11 mouse cellular contexts compared by ENCODE assay signal in the genomic region with DNA sequence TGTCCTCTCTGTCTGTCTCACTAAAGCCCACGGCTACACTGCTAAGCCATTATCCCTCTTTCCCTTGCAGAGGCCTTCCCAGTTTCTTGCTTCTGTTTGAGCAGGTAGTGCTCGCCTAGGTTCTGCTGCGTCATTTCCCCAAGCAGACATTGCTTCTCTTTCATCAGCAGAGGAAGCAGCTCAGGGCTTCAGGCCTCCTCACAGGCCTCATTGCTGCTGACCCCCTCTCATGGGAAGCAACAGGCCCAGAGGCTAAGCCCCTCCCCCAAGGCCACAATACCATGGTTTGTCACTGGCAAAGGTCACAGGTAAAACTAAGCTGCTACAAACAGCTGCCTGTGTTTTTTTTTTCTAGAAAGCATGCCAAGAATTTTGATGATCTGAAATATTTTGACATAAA. TPM values are rescaled to one million over a fixed set of nuclear protein-coding genes. Genes with fewer than 3 reads are reported as not detected.
DNase-seq lines count a peak whose midpoint lies in the region; ATAC-seq and TF ChIP-seq lines count a peak whose summit lies in the region.
"Had no signal": no experiment of that assay in that cellular context is flagged by ENCODE, and none has a peak within 500 bp of the region (broad histone marks: within the 10 kb centered on the region; RNA-seq: fewer than 3 reads in every experiment).

No protein-coding gene starts in this region.

- no peak overlapping the region for H3K9ac ChIP-seq in forebrain, embryonic 11.5 days (ENCODE audit: low read length)
- no peak overlapping the region for H3K9ac ChIP-seq in MEL (ENCODE audit: control insufficient read depth, low read depth, low read length, poor library complexity, severe bottlenecking)
- H3K9ac ChIP-seq in liver, embryonic 16.5 days (ENCODE audit: low read depth, low read length), result 0 out of 2 replicates have a peak overlapping the region, but pooled peaks have one; percentile 2
- H3K9ac ChIP-seq: midbrain, embryonic 12.5 days had no signal

- TF ChIP-seq RAD21 in MEL (IDR thresholded peaks at IDR 0.05; ENCODE audit: low read depth, low read length), result no peak

- no peak for DNase-seq in forebrain, embryonic 10.5 days (ENCODE audit: extremely low spot score, low spot score)
- no peak for DNase-seq in forebrain, embryonic 11.5 days (ENCODE audit: low spot score)
- peak; percentile 26 for DNase-seq in MEL (ENCODE audit: low read depth, low spot score)
- DNase-seq in cerebellum, postnatal 4 days (ENCODE audit: low spot score in 2 of 2), result no peak
- DNase-seq in left cerebral cortex, postnatal 4 days, result no peak
- no peak for DNase-seq in cerebellum, adult 9-10 months

- no peak for TF ChIP-seq POLR2A in MEL (IDR thresholded peaks at IDR 0.05; ENCODE audit: control insufficient read depth in 1 of 2, insufficient read depth in 1 of 2, low read depth in 1 of 2, low read length in 2 of 2, poor library complexity in 1 of 2)

- H3K27me3 ChIP-seq in forebrain, embryonic 10.5 days (ENCODE audit: poor library complexity, severe bottlenecking), result no peaks in the 10 kb centered on the region
- H3K27me3 ChIP-seq in forebrain, embryonic 11.5 days (ENCODE audit: control insufficient read depth, insufficient read depth, low read length), result no peaks in the 10 kb centered on the region
- no peaks in the 10 kb centered on the region for H3K27me3 ChIP-seq in MEL (ENCODE audit: control insufficient read depth in 1 of 2, insufficient read depth in 2 of 2, low read length in 2 of 2)
- no peaks in the 10 kb centered on the region for H3K27me3 ChIP-seq in liver, embryonic 16.5 days (ENCODE audit: control insufficient read depth, insufficient read depth, low read depth, low read length)
- H3K27me3 ChIP-seq: midbrain, embryonic 12.5 days had no signal

- intact Hi-C loops in left cerebral cortex, postnatal 4 days (cut with DNase I), result no loop called here

- peak overlapping the region; percentile 58; the same call in 1 of the 2 replicates for H3K27ac ChIP-seq in forebrain, embryonic 10.5 days
- no peak overlapping the region for H3K27ac ChIP-seq in forebrain, embryonic 11.5 days (ENCODE audit: low read depth, low read length)
- H3K27ac ChIP-seq in MEL (ENCODE audit: control insufficient read depth, low read depth, low read length), result no peak overlapping the region
- H3K27ac ChIP-seq in liver, embryonic 16.5 days (ENCODE audit: low read length), result peak overlapping the region; percentile 48
- H3K27ac ChIP-seq: midbrain, embryonic 12.5 days had no signal

- no peak for TF ChIP-seq CTCF in MEL (IDR thresholded peaks at IDR 0.05 in 2 of 3, conservative IDR thresholded peaks at IDR 0.05 in 1 of 3; ENCODE audit: control insufficient read depth in 1 of 3, insufficient read depth in 1 of 3, low read depth in 2 of 3, low read length in 3 of 3, poor library complexity in 1 of 3, severe bottlenecking in 1 of 3)

- H3K4me3 ChIP-seq in forebrain, embryonic 10.5 days, result no peak overlapping the region
- no peak overlapping the region for H3K4me3 ChIP-seq in forebrain, embryonic 11.5 days (ENCODE audit: low read depth, low read length)
- H3K4me3 ChIP-seq in MEL (ENCODE audit: control insufficient read depth in 1 of 2, insufficient read depth in 1 of 2, low read depth in 2 of 2, low read length in 2 of 2), result no peak overlapping the region
- peak overlapping the region; percentile 83; the same call in 1 of the 2 replicates for H3K4me3 ChIP-seq in liver, embryonic 16.5 days (ENCODE audit: low read depth, low read length)
- H3K4me3 ChIP-seq: midbrain, embryonic 12.5 days had no signal

- H3K79me2 ChIP-seq in MEL (ENCODE audit: control insufficient read depth, insufficient read depth, low read length, poor library complexity), result no peaks in the 10 kb centered on the region

- H3K9me3 ChIP-seq in forebrain, embryonic 10.5 days, result no peaks in the 10 kb centered on the region
- H3K9me3 ChIP-seq in forebrain, embryonic 11.5 days (ENCODE audit: control insufficient read depth, low read length), result no peaks in the 10 kb centered on the region
- no peaks in the 10 kb centered on the region for H3K9me3 ChIP-seq in MEL (replicated peaks; ENCODE audit: insufficient read depth, low read length)
- H3K9me3 ChIP-seq in liver, embryonic 16.5 days (replicated peaks; ENCODE audit: control insufficient read depth, low read length), result no peaks in the 10 kb centered on the region
- H3K9me3 ChIP-seq: midbrain, embryonic 12.5 days had no signal

- peaks cover 13% of the 10 kb centered on the region for H3K4me1 ChIP-seq in forebrain, embryonic 10.5 days
- no peaks in the 10 kb centered on the region for H3K4me1 ChIP-seq in forebrain, embryonic 11.5 days (replicated peaks; ENCODE audit: control insufficient read depth, insufficient read depth, low read length)
- H3K4me1 ChIP-seq in MEL (ENCODE audit: control insufficient read depth in 1 of 2, insufficient read depth in 2 of 2, low read length in 2 of 2), result peaks cover 0 to 26% of the 10 kb centered on the region in 2 experiments; a peak in 3 of 4 replicates
- peaks cover 52% of the 10 kb centered on the region for H3K4me1 ChIP-seq in liver, embryonic 16.5 days (ENCODE audit: control insufficient read depth, low read depth, low read length)
- H3K4me1 ChIP-seq: midbrain, embryonic 12.5 days had no signal

- H3K4me2 ChIP-seq in forebrain, embryonic 11.5 days (ENCODE audit: low read depth, low read length, severe bottlenecking), result no peak overlapping the region
- H3K4me2 ChIP-seq in liver, embryonic 16.5 days (ENCODE audit: low read depth, low read length), result peak overlapping the region; percentile 74; the same call in 1 of the 2 replicates
- H3K4me2 ChIP-seq: midbrain, embryonic 12.5 days had no signal

- 58% methylated on average over 3 of the region's 3 CpGs for WGBS in forebrain, embryonic 10.5 days
- WGBS in forebrain, embryonic 11.5 days, result 48% methylated on average over 3 of the region's 3 CpGs
- WGBS in liver, embryonic 16.5 days (ENCODE audit: insufficient replicate concordance), result 41% methylated on average over 3 of the region's 3 CpGs

- no peaks in the 10 kb centered on the region for H3K36me3 ChIP-seq in forebrain, embryonic 10.5 days (replicated peaks)
- H3K36me3 ChIP-seq in forebrain, embryonic 11.5 days (ENCODE audit: control insufficient read depth, insufficient read depth, low read length), result no peaks in the 10 kb centered on the region
- peaks cover 0 to 9% of the 10 kb centered on the region in 2 experiments; a peak in 2 of 4 replicates for H3K36me3 ChIP-seq in MEL (ENCODE audit: control insufficient read depth in 1 of 2, insufficient read depth in 2 of 2, low read length in 2 of 2)
- peaks cover 42% of the 10 kb centered on the region for H3K36me3 ChIP-seq in liver, embryonic 16.5 days (ENCODE audit: control insufficient read depth, insufficient read depth)
- H3K36me3 ChIP-seq: midbrain, embryonic 12.5 days had no signal

- no peak for ATAC-seq in forebrain, embryonic 11.5 days (replicated peaks; ENCODE audit: low FRiP score)
- peak; percentile 42 for ATAC-seq in granulocyte monocyte progenitor cell, adult 5-6 weeks (replicated peaks; ENCODE audit: poor library complexity, severe bottlenecking)
- no peak for ATAC-seq in liver, embryonic 16.5 days (ENCODE audit: low read depth)

- no peak for TF ChIP-seq EP300 in MEL (IDR thresholded peaks at IDR 0.05; ENCODE audit: low read depth in 1 of 2, low read length in 2 of 2)

RNA-seq across cellular contexts. Expression of gene Art4, which starts 4.8 kb away (rescaled TPM):
- 1.4 and 1.5 TPM in 2 replicates for polyA plus RNA-seq in forebrain, embryonic 10.5 days (2016; fragmentation: Nextera tagmentation; extraction: Ambion mirVana)
- 0.61 and 0.99 TPM in 2 replicates for polyA plus RNA-seq in forebrain, embryonic 11.5 days (2014; fragmentation: Nextera tagmentation; extraction: Ambion mirVana)
- 0.13 and 0.50 TPM in 2 replicates for total RNA-seq in MEL (2012; rRNA removed)
- polyA plus RNA-seq in MEL (2012; ENCODE audit: insufficient read depth in 1 of 2, insufficient read length in 2 of 2, low read depth in 1 of 2, low replicate concordance in 2 of 2, missing spikeins in 1 of 2), result under 1 TPM in 1 of 2 experiments, not detected in 1; 0.60 TPM
- total RNA-seq in granulocyte monocyte progenitor cell, adult 5-6 weeks (2014; fragmentation: Nextera tagmentation), result 0.64 TPM in 1 of 2 replicates, not detected in the other
- total RNA-seq in granulocyte monocyte progenitor cell, adult 5-6 weeks (2017), result 1.2 and 1.6 TPM in 2 replicates
- polyA plus RNA-seq in liver, embryonic 16.5 days (2015; fragmentation: Nextera tagmentation; extraction: Ambion mirVana), result 28.1 and 28.3 TPM in 2 replicates
- total RNA-seq in left cerebral cortex, postnatal 4 days (2021), result not detected
- polyA plus RNA-seq: C2C12 had no signal

RNA-seq across cellular contexts. Expression of gene Smco3, which starts 17.5 kb away (rescaled TPM):
- not detected in 2 replicates for polyA plus RNA-seq in forebrain, embryonic 10.5 days (2016; fragmentation: Nextera tagmentation; extraction: Ambion mirVana)
- polyA plus RNA-seq in forebrain, embryonic 11.5 days (2014; fragmentation: Nextera tagmentation; extraction: Ambion mirVana), result 0.44 TPM in 1 of 2 replicates, not detected in the other
- total RNA-seq in MEL (2012; rRNA removed), result not detected in 2 replicates
- polyA plus RNA-seq in MEL (2012; ENCODE audit: insufficient read depth in 1 of 2, insufficient read length in 2 of 2, low read depth in 1 of 2, low replicate concordance in 2 of 2, missing spikeins in 1 of 2), result not detected
- not detected in 2 replicates for total RNA-seq in granulocyte monocyte progenitor cell, adult 5-6 weeks (2014; fragmentation: Nextera tagmentation)
- total RNA-seq in granulocyte monocyte progenitor cell, adult 5-6 weeks (2017), result 0.21 and 1.8 TPM in 2 replicates
- not detected in 2 replicates for polyA plus RNA-seq in liver, embryonic 16.5 days (2015; fragmentation: Nextera tagmentation; extraction: Ambion mirVana)
- 1 to 10 TPM; 2.3 to 3.2 TPM for total RNA-seq in left cerebral cortex, postnatal 4 days (2021)
- polyA plus RNA-seq: heart, postnatal 0 days had no signal

RNA-seq across cellular contexts. Expression of gene Mgp, which starts 22.9 kb away (rescaled TPM):
- 0.50 and 0.91 TPM in 2 replicates for polyA plus RNA-seq in forebrain, embryonic 10.5 days (2016; fragmentation: Nextera tagmentation; extraction: Ambion mirVana)
- polyA plus RNA-seq in forebrain, embryonic 11.5 days (2014; fragmentation: Nextera tagmentation; extraction: Ambion mirVana), result 1.9 and 2.2 TPM in 2 replicates
- total RNA-seq in MEL (2012; rRNA removed), result not detected in 2 replicates
- polyA plus RNA-seq in MEL (2012; ENCODE audit: insufficient read depth in 1 of 2, insufficient read length in 2 of 2, low read depth in 1 of 2, low replicate concordance in 2 of 2, missing spikeins in 1 of 2), result not detected
- total RNA-seq in granulocyte monocyte progenitor cell, adult 5-6 weeks (2014; fragmentation: Nextera tagmentation), result not detected in 2 replicates
- not detected in 2 replicates for total RNA-seq in granulocyte monocyte progenitor cell, adult 5-6 weeks (2017)
- 3.3 and 4.8 TPM in 2 replicates for polyA plus RNA-seq in liver, embryonic 16.5 days (2015; fragmentation: Nextera tagmentation; extraction: Ambion mirVana)
- 10 to 100 TPM; 16.3 to 19.2 TPM for total RNA-seq in left cerebral cortex, postnatal 4 days (2021)

RNA-seq across cellular contexts. Expression of gene Wbp11, which starts 24.7 kb away (rescaled TPM):
- polyA plus RNA-seq in forebrain, embryonic 10.5 days (2016; fragmentation: Nextera tagmentation; extraction: Ambion mirVana), result 166 and 170 TPM in 2 replicates
- 174 and 191 TPM in 2 replicates for polyA plus RNA-seq in forebrain, embryonic 11.5 days (2014; fragmentation: Nextera tagmentation; extraction: Ambion mirVana)
- total RNA-seq in MEL (2012; rRNA removed), result 43.5 and 58.0 TPM in 2 replicates
- 100 to 1,000 TPM; 294 to 411 TPM for polyA plus RNA-seq in MEL (2012; ENCODE audit: insufficient read depth in 1 of 2, insufficient read length in 2 of 2, low read depth in 1 of 2, low replicate concordance in 2 of 2, missing spikeins in 1 of 2)
- total RNA-seq in granulocyte monocyte progenitor cell, adult 5-6 weeks (2014; fragmentation: Nextera tagmentation), result 139 and 168 TPM in 2 replicates
- 53.9 and 58.5 TPM in 2 replicates for total RNA-seq in granulocyte monocyte progenitor cell, adult 5-6 weeks (2017)
- 46.1 and 47.3 TPM in 2 replicates for polyA plus RNA-seq in liver, embryonic 16.5 days (2015; fragmentation: Nextera tagmentation; extraction: Ambion mirVana)
- total RNA-seq in left cerebral cortex, postnatal 4 days (2021), result 100 to 1,000 TPM in 1 of 2 experiments, 10 to 100 TPM in 1; 97.6 to 104 TPM

RNA-seq across cellular contexts. Expression of gene BC049715, which starts 25.3 kb away (rescaled TPM):
- 1.7 and 1.9 TPM in 2 replicates for polyA plus RNA-seq in forebrain, embryonic 10.5 days (2016; fragmentation: Nextera tagmentation; extraction: Ambion mirVana)
- 1.6 and 2.0 TPM in 2 replicates for polyA plus RNA-seq in forebrain, embryonic 11.5 days (2014; fragmentation: Nextera tagmentation; extraction: Ambion mirVana)
- 0.26 and 0.27 TPM in 2 replicates for total RNA-seq in MEL (2012; rRNA removed)
- 1 to 10 TPM in 1 of 2 experiments, not detected in 1; 1.2 TPM for polyA plus RNA-seq in MEL (2012; ENCODE audit: insufficient read depth in 1 of 2, insufficient read length in 2 of 2, low read depth in 1 of 2, low replicate concordance in 2 of 2, missing spikeins in 1 of 2)
- total RNA-seq in granulocyte monocyte progenitor cell, adult 5-6 weeks (2014; fragmentation: Nextera tagmentation), result 3.3 and 3.9 TPM in 2 replicates
- total RNA-seq in granulocyte monocyte progenitor cell, adult 5-6 weeks (2017), result 1.1 and 2.8 TPM in 2 replicates
- 0.59 and 0.98 TPM in 2 replicates for polyA plus RNA-seq in liver, embryonic 16.5 days (2015; fragmentation: Nextera tagmentation; extraction: Ambion mirVana)
- 1 to 10 TPM; 2.0 to 2.6 TPM for total RNA-seq in left cerebral cortex, postnatal 4 days (2021)

Comparison
In these comparisons a context has a peak if more than half of its experiments do, and no peak if none do; other contexts are left out.
1. H3K27ac ChIP-seq: peak in forebrain, embryonic 10.5 days (single experiment) and liver, embryonic 16.5 days (single experiment); none in forebrain, embryonic 11.5 days (single experiment) and MEL (single experiment).
2. RNA of gene Art4, which starts 4.8 kb away (polyA plus RNA-seq): 28.1 to 28.3 TPM in liver, embryonic 16.5 days; 1.4 to 1.5 TPM in forebrain, embryonic 10.5 days, 0.61 to 0.99 TPM in forebrain, embryonic 11.5 days and 0.60 TPM in MEL; every median in the first group is over 10 times any median in the second.